Mouse (Mus musculus): Measurements from ENCODE around the gene Pcyt2.

- 0 out of 2 replicates have a peak, but pooled peaks have one; percentile 31 for TF ChIP-seq POLR2A (IDR thresholded peaks at IDR 0.05; ENCODE audit: extremely low read depth, insufficient read depth, low read length)
- no peak for TF ChIP-seq CTCF (IDR thresholded peaks at IDR 0.05; ENCODE audit: low read depth, low read length)
Measured at GRCm38 (mm10) chr11:120598283-120598989, 19.3 kb downstream of the Pcyt2 start, which contains the start of the genes Alyref and Anapc11.
